Mouse (Mus musculus) MEL (cell line): ENCODE data around the gene Rac3. TPM values are rescaled to one million over a fixed set of nuclear protein-coding genes. Genes with fewer than 3 reads are reported as not detected.
"Not testable (repeated sequence)": the region's sequence is repeated elsewhere in the genome, so short reads cannot be mapped to it uniquely, and the experiment has no call there.

ENCODE experiments used
- DNase-seq: peaks from one replicate; pipeline ENCODE4 v3.0.0; 2011; ENCODE audit warnings: low read depth, low spot score
- H3K27ac ChIP-seq: 2 replicates; pipeline ENCODE4 v1.5.1; 2012; ENCODE audit warnings: low read depth, mild to moderate bottlenecking, control low read depth, low read length, moderate library complexity; ENCODE audit not compliant: control insufficient read depth
- H3K27me3 ChIP-seq, 2 experiments: fragments of 150-350 bp in 1 of 2; sonication (generic) in 1 of 2; 2 replicates each; pipeline ENCODE4 v1.6.1; 2012; ENCODE audit warnings: low read length in 2 of 2, mild to moderate bottlenecking in 2 of 2, improper control_type of control experiment in 1 of 2, moderate library complexity in 1 of 2; ENCODE audit not compliant: insufficient read depth in 2 of 2, control insufficient read depth in 1 of 2
- H3K36me3 ChIP-seq, 2 experiments: 2 replicates each; pipeline ENCODE4 v1.6.1; 2012 to 2014; ENCODE audit warnings: low read length in 2 of 2, improper control_type of control experiment in 1 of 2, inconsistent platforms in 1 of 2, mild to moderate bottlenecking in 1 of 2; ENCODE audit not compliant: insufficient read depth in 2 of 2, control insufficient read depth in 1 of 2
- H3K4me1 ChIP-seq, 2 experiments: fragments of 150-350 bp in 1 of 2; sonication (generic) in 1 of 2; 2 replicates each; pipeline ENCODE4 v1.6.1; 2012; ENCODE audit warnings: low read length in 2 of 2, improper control_type of control experiment in 1 of 2, mild to moderate bottlenecking in 1 of 2; ENCODE audit not compliant: insufficient read depth in 2 of 2, control insufficient read depth in 1 of 2
- H3K4me3 ChIP-seq, 2 experiments: fragments of 150-350 bp in 1 of 2; sonication (generic) in 1 of 2; 2 replicates each; pipeline ENCODE4 v1.5.1; 2012; ENCODE audit warnings: low read depth in 2 of 2, low read length in 2 of 2, mild to moderate bottlenecking in 2 of 2, moderate library complexity in 2 of 2, control low read depth in 1 of 2, improper control_type of control experiment in 1 of 2; ENCODE audit not compliant: control insufficient read depth in 1 of 2, insufficient read depth in 1 of 2
- H3K79me2 ChIP-seq: 2 replicates; pipeline ENCODE4 v1.6.1; 2012; ENCODE audit warnings: mild to moderate bottlenecking, low read length, moderate library complexity; ENCODE audit not compliant: control insufficient read depth, poor library complexity, insufficient read depth
- H3K9ac ChIP-seq: 2 replicates; pipeline ENCODE4 v1.6.1; 2012; ENCODE audit warnings: low read depth, mild to moderate bottlenecking, control low read depth, low read length, moderate library complexity; ENCODE audit not compliant: control insufficient read depth, poor library complexity, severe bottlenecking
- H3K9me3 ChIP-seq: fragments of 150-350 bp; sonication (generic); replicated peaks from 2 replicates; pipeline ENCODE4 v1.6.1; 2012; ENCODE audit warnings: mild to moderate bottlenecking, low read length, improper control_type of control experiment, moderate library complexity; ENCODE audit not compliant: insufficient read depth
- CHD2 ChIP-seq: IDR thresholded peaks from 2 replicates; pipeline ENCODE4 v1.6.1; 2011; ENCODE audit warnings: low read length, improper control_type of control experiment
- ELF1 ChIP-seq: IDR thresholded peaks from 2 replicates; pipeline ENCODE4 v1.6.1; 2014; ENCODE audit warnings: low read depth, mild to moderate bottlenecking, inconsistent platforms, low read length, improper control_type of control experiment, moderate library complexity
- GABPA ChIP-seq: IDR thresholded peaks from 2 replicates; pipeline ENCODE4 v1.6.1; 2012; ENCODE audit warnings: low read depth, mild to moderate bottlenecking, inconsistent platforms, low read length, improper control_type of control experiment, moderate library complexity
- GATA1 ChIP-seq: IDR thresholded peaks from 2 replicates; pipeline ENCODE4 v1.6.1; 2011; ENCODE audit warnings: low read depth, low read length, improper control_type of control experiment
- HCFC1 ChIP-seq: IDR thresholded peaks from 2 replicates; pipeline ENCODE4 v1.6.1; 2012; ENCODE audit warnings: low read depth, mild to moderate bottlenecking, inconsistent platforms, low read length, improper control_type of control experiment, moderate library complexity
- MAX ChIP-seq: IDR thresholded peaks from 2 replicates; pipeline ENCODE4 v1.6.1; 2011; ENCODE audit warnings: low read length, improper control_type of control experiment
- MEF2A ChIP-seq: IDR thresholded peaks from 2 replicates; pipeline ENCODE4 v1.6.1; 2014; ENCODE audit warnings: low read depth, mild to moderate bottlenecking, inconsistent platforms, low read length, improper control_type of control experiment; ENCODE audit not compliant: poor library complexity, insufficient replicate concordance, severe bottlenecking; ENCODE audit errors: extremely low read depth
- MXI1 ChIP-seq: IDR thresholded peaks from 2 replicates; pipeline ENCODE4 v1.6.1; 2011; ENCODE audit warnings: mild to moderate bottlenecking, low read depth, low read length, improper control_type of control experiment
- NRF1 ChIP-seq: IDR thresholded peaks from 2 replicates; pipeline ENCODE4 v1.6.1; 2014; ENCODE audit warnings: low read depth, mild to moderate bottlenecking, inconsistent platforms, low read length, improper control_type of control experiment, moderate library complexity; ENCODE audit not compliant: poor library complexity, insufficient read depth, severe bottlenecking
- POLR2A ChIP-seq, 2 experiments: IDR thresholded peaks; 2 replicates each; pipeline ENCODE4 v1.6.1; 2011 to 2012; ENCODE audit warnings: low read length in 2 of 2, mild to moderate bottlenecking in 2 of 2, control low read depth in 1 of 2, improper control_type of control experiment in 1 of 2, low read depth in 1 of 2, moderate library complexity in 1 of 2; ENCODE audit not compliant: control insufficient read depth in 1 of 2, insufficient read depth in 1 of 2, poor library complexity in 1 of 2
- POLR2AphosphoS2 ChIP-seq: IDR thresholded peaks from 2 replicates; pipeline ENCODE4 v1.6.1; 2011; ENCODE audit warnings: low read length, improper control_type of control experiment
- POLR2AphosphoS5 ChIP-seq: IDR thresholded peaks from 2 replicates; pipeline ENCODE4 v1.6.1; 2012; ENCODE audit warnings: low read depth, borderline replicate concordance, mild to moderate bottlenecking, inconsistent platforms, low read length, moderate library complexity, mixed read lengths
- RAD21 ChIP-seq: IDR thresholded peaks from 2 replicates; pipeline ENCODE4 v1.6.1; 2011; ENCODE audit warnings: mild to moderate bottlenecking, low read depth, low read length, improper control_type of control experiment
- TBP ChIP-seq: IDR thresholded peaks from 2 replicates; pipeline ENCODE4 v1.8.0; 2011; ENCODE audit warnings: low read depth, low read length, improper control_type of control experiment
- TCF12 ChIP-seq: IDR thresholded peaks from 2 replicates; pipeline ENCODE4 v1.6.1; 2014; ENCODE audit warnings: low read depth, mild to moderate bottlenecking, inconsistent platforms, low read length, improper control_type of control experiment, moderate library complexity
- UBTF ChIP-seq: IDR thresholded peaks from 2 replicates; pipeline ENCODE4 v1.6.1; 2012; ENCODE audit warnings: low read depth, mild to moderate bottlenecking, inconsistent platforms, low read length, improper control_type of control experiment, moderate library complexity, borderline replicate concordance; ENCODE audit not compliant: insufficient read depth
- ZC3H11A ChIP-seq: IDR thresholded peaks from 2 replicates; pipeline ENCODE4 v1.6.1; 2012; ENCODE audit warnings: low read depth, mild to moderate bottlenecking, inconsistent platforms, low read length, improper control_type of control experiment
- ZNF384 ChIP-seq: IDR thresholded peaks from 2 replicates; pipeline ENCODE4 v1.6.1; 2012; ENCODE audit warnings: low read depth, mild to moderate bottlenecking, inconsistent platforms, low read length, improper control_type of control experiment
- polyA plus RNA-seq, 2 experiments: library from polyadenylated mRNA; stranded (reverse) in 1 of 2; unstranded in 1 of 2; fragments of >175 nt in 1 of 2; fragments of >200 nt in 1 of 2; gene quantifications; 2 replicates each; pipeline versions ENCODE4 v1.2.1 to v1.2.4; 2012; ENCODE audit warnings: low replicate concordance in 2 of 2, low read depth in 1 of 2; ENCODE audit not compliant: insufficient read length in 2 of 2, insufficient read depth in 1 of 2, missing spikeins in 1 of 2
- total RNA-seq: library from RNA; depleted of rRNA; stranded (reverse); fragments of 300-350 nt; gene quantifications from 2 replicates; pipeline ENCODE4 v1.2.3, GENCODE M21; 2012

Gene Rac3
- total and polyA plus RNA-seq, 3 experiments: 12.0 to 13.1 TPM; not detected in 1

GRCm38 (mm10) chr11:120675875-120676274, 45.4 kb upstream of the Rac3 start:
- H3K9ac ChIP-seq: not testable (repeated sequence)
- Histone ChIP-seq H3K36me3 (peaks cover 2 to 11% of the 10 kb centered on the region in 2 experiments; a peak in 3 of 4 replicates), H3K4me1 (peaks cover 0 to 11% of the 10 kb centered on the region in 2 experiments; a peak in 2 of 4 replicates)

GRCm38 (mm10) chr11:120676951-120677350, 44.3 kb upstream of the Rac3 start:
- no peak for DNase-seq
- Histone ChIP-seq H3K4me1 (peaks cover 0 to 11% of the 10 kb centered on the region in 2 experiments; a peak in 2 of 4 replicates), H3K27me3 (no peaks in the 10 kb centered on the region), H3K9me3 (no peaks in the 10 kb centered on the region), H3K79me2 (peaks cover 5% of the 10 kb centered on the region; the same call in 1 of the 2 replicates), H3K4me3 (no peak overlapping the region), H3K9ac (no peak overlapping the region), H3K27ac (no peak overlapping the region), H3K36me3 (peaks cover 2 to 11% of the 10 kb centered on the region in 2 experiments; a peak in 3 of 4 replicates)
- TF ChIP-seq ZNF384: no peak
- no peak for TF ChIP-seq ELF1
- no peak for TF ChIP-seq UBTF
- TF ChIP-seq GABPA: no peak
- TF ChIP-seq RAD21: no peak
- no peak for TF ChIP-seq CHD2
- TF ChIP-seq NRF1: no peak
- TF ChIP-seq MAX: no peak
- TF ChIP-seq GATA1: no peak
- no peak for TF ChIP-seq TBP
- TF ChIP-seq MXI1: no peak
- TF ChIP-seq ZC3H11A: no peak
- no peak for TF ChIP-seq HCFC1
- TF ChIP-seq POLR2A (IDR thresholded peaks at IDR 0.05; ENCODE audit: control insufficient read depth in 1 of 2, insufficient read depth in 1 of 2, low read depth in 1 of 2, low read length in 2 of 2, poor library complexity in 1 of 2): no peak
- no peak for TF ChIP-seq TCF12
- TF ChIP-seq MEF2A: no peak
- TF ChIP-seq POLR2AphosphoS5: no peak
- TF ChIP-seq POLR2AphosphoS2: no peak

More at GRCm38 (mm10) chr11:120675875-120676274, 45.4 kb upstream of the Rac3 start:
- not testable (repeated sequence) for H3K79me2 ChIP-seq, H3K27me3 ChIP-seq, H3K9me3 ChIP-seq, H3K4me3 ChIP-seq, DNase-seq, H3K27ac ChIP-seq
- peak; percentile 60 for TF ChIP-seq ZNF384
